Mouse (Mus musculus): ENCODE measurements at regions not wholly inside any gene's neighbourhood (a gene's known extent, or its start where the extent isn't known, plus 50 kb on each side); places are given as distances from the start of the nearest gene placed in this dataset.
"Not testable (repeated sequence)": the region's sequence is repeated elsewhere in the genome, so short reads cannot be mapped to it uniquely, and the experiment has no call there.

- 46% methylated on average over 4 of the region's 4 CpGs for WGBS
- Histone ChIP-seq H3K4me1 (ENCODE audit: control insufficient read depth, insufficient read depth, low read length) (no peaks in the 10 kb centered on the region), H3K4me3 (replicated peaks; ENCODE audit: control insufficient read depth, low read depth, low read length) (no peak overlapping the region), H3K27ac (ENCODE audit: control insufficient read depth, insufficient read depth, low read depth, low read length, poor library complexity) (no peak overlapping the region)
- TF ChIP-seq POLR2A (IDR thresholded peaks at IDR 0.05; ENCODE audit: borderline replicate concordance, control insufficient read depth, low read depth, low read length) (no peak), CTCF (IDR thresholded peaks at IDR 0.05; ENCODE audit: control insufficient read depth, insufficient read depth, low read length) (no peak)
Observed at GRCm38 (mm10) chr9:88259627-88260026, 67.4 kb upstream of the Nt5e start.

GRCm38 (mm10) chr9:88260072-88260635 is 66.8 kb upstream of the Nt5e start:
- H3K4me1 ChIP-seq (ENCODE audit: control insufficient read depth, insufficient read depth, low read length): no peaks in the 10 kb centered on the region
- H3K4me3 ChIP-seq (replicated peaks; ENCODE audit: control insufficient read depth, low read depth, low read length): no peak overlapping the region
- no peak overlapping the region for H3K27ac ChIP-seq (ENCODE audit: control insufficient read depth, insufficient read depth, low read depth, low read length, poor library complexity)
- TF ChIP-seq POLR2A (IDR thresholded peaks at IDR 0.05; ENCODE audit: borderline replicate concordance, control insufficient read depth, low read depth, low read length): no peak
- TF ChIP-seq CTCF (IDR thresholded peaks at IDR 0.05; ENCODE audit: control insufficient read depth, insufficient read depth, low read length): no peak
- WGBS: 72% methylated on average over 2 of the region's 2 CpGs

- no peaks in the 10 kb centered on the region for H3K4me1 ChIP-seq (ENCODE audit: control insufficient read depth, insufficient read depth, low read length)
- no peak for TF ChIP-seq POLR2A (IDR thresholded peaks at IDR 0.05; ENCODE audit: borderline replicate concordance, control insufficient read depth, low read depth, low read length)
- TF ChIP-seq CTCF (IDR thresholded peaks at IDR 0.05; ENCODE audit: control insufficient read depth, insufficient read depth, low read length): no peak
- H3K27ac ChIP-seq (ENCODE audit: control insufficient read depth, insufficient read depth, low read depth, low read length, poor library complexity): no peak overlapping the region
- 73% methylated on average over 3 of the region's 3 CpGs for WGBS
- H3K4me3 ChIP-seq (replicated peaks; ENCODE audit: control insufficient read depth, low read depth, low read length): no peak overlapping the region
Observed at GRCm38 (mm10) chr9:88262461-88262860, 64.5 kb upstream of the Nt5e start.

GRCm38 (mm10) chr9:88266346-88266745 is 60.7 kb upstream of the Nt5e start:
- H3K4me3 ChIP-seq (replicated peaks; ENCODE audit: control insufficient read depth, low read depth, low read length); H3K4me1 ChIP-seq (ENCODE audit: control insufficient read depth, insufficient read depth, low read length); H3K27ac ChIP-seq (ENCODE audit: control insufficient read depth, insufficient read depth, low read depth, low read length, poor library complexity): not testable (repeated sequence)
- 69% methylated on average over 1 of the region's 1 CpGs for WGBS

GRCm38 (mm10) chr9:88268811-88269210 is 58.2 kb upstream of the Nt5e start:
- H3K4me3 ChIP-seq (replicated peaks; ENCODE audit: control insufficient read depth, low read depth, low read length): no peak overlapping the region

GRCm38 (mm10) chr9:88269216-88269615 is 57.8 kb upstream of the Nt5e start:
- Histone ChIP-seq H3K4me3 (replicated peaks; ENCODE audit: control insufficient read depth, low read depth, low read length) (no peak overlapping the region), H3K27ac (ENCODE audit: control insufficient read depth, insufficient read depth, low read depth, low read length, poor library complexity) (no peak overlapping the region), H3K4me1 (ENCODE audit: control insufficient read depth, insufficient read depth, low read length) (peaks cover 2% of the 10 kb centered on the region; the same call in 1 of the 2 replicates)
- no peak for TF ChIP-seq CTCF (IDR thresholded peaks at IDR 0.05; ENCODE audit: control insufficient read depth, insufficient read depth, low read length)
- no peak for TF ChIP-seq POLR2A (IDR thresholded peaks at IDR 0.05; ENCODE audit: borderline replicate concordance, control insufficient read depth, low read depth, low read length)
- 86% methylated on average over 5 of the region's 5 CpGs for WGBS

More at GRCm38 (mm10) chr9:88268811-88269210, 58.2 kb upstream of the Nt5e start:
- Histone ChIP-seq H3K27ac (ENCODE audit: control insufficient read depth, insufficient read depth, low read depth, low read length, poor library complexity) (no peak overlapping the region), H3K4me1 (ENCODE audit: control insufficient read depth, insufficient read depth, low read length) (no peaks in the 10 kb centered on the region; the same call in 1 of the 2 replicates)
- no peak for TF ChIP-seq POLR2A (IDR thresholded peaks at IDR 0.05; ENCODE audit: borderline replicate concordance, control insufficient read depth, low read depth, low read length)
- TF ChIP-seq CTCF (IDR thresholded peaks at IDR 0.05; ENCODE audit: control insufficient read depth, insufficient read depth, low read length): no peak
- WGBS: 72% methylated on average over 2 of the region's 2 CpGs

GRCm38 (mm10) chr9:88270836-88271235 is 56.2 kb upstream of the Nt5e start:
- Histone ChIP-seq H3K27ac (ENCODE audit: control insufficient read depth, insufficient read depth, low read depth, low read length, poor library complexity) (no peak overlapping the region), H3K4me1 (ENCODE audit: control insufficient read depth, insufficient read depth, low read length) (peaks cover 2% of the 10 kb centered on the region; the same call in 1 of the 2 replicates)

GRCm38 (mm10) chr9:88273304-88273703 is 53.7 kb upstream of the Nt5e start:
- Histone ChIP-seq H3K4me1 (ENCODE audit: control insufficient read depth, insufficient read depth, low read length) (peaks cover 2% of the 10 kb centered on the region; the same call in 1 of the 2 replicates), H3K27ac (ENCODE audit: control insufficient read depth, insufficient read depth, low read depth, low read length, poor library complexity) (peak overlapping the region; percentile 44; the same call in 1 of the 2 replicates), H3K4me3 (replicated peaks; ENCODE audit: control insufficient read depth, low read depth, low read length) (no peak overlapping the region)
- under 1% methylated on average over 4 of the region's 4 CpGs for WGBS
- no peak for TF ChIP-seq CTCF (IDR thresholded peaks at IDR 0.05; ENCODE audit: control insufficient read depth, insufficient read depth, low read length)
- no peak for TF ChIP-seq POLR2A (IDR thresholded peaks at IDR 0.05; ENCODE audit: borderline replicate concordance, control insufficient read depth, low read depth, low read length)

More at GRCm38 (mm10) chr9:88270836-88271235, 56.2 kb upstream of the Nt5e start:
- WGBS: 92% methylated on average over 1 of the region's 1 CpGs
- H3K4me3 ChIP-seq (replicated peaks; ENCODE audit: control insufficient read depth, low read depth, low read length): no peak overlapping the region
- TF ChIP-seq CTCF (IDR thresholded peaks at IDR 0.05; ENCODE audit: control insufficient read depth, insufficient read depth, low read length) (no peak), POLR2A (IDR thresholded peaks at IDR 0.05; ENCODE audit: borderline replicate concordance, control insufficient read depth, low read depth, low read length) (no peak)

- H3K27ac ChIP-seq (ENCODE audit: control insufficient read depth, insufficient read depth, low read depth, low read length, poor library complexity): no peak overlapping the region
- H3K4me1 ChIP-seq (ENCODE audit: control insufficient read depth, insufficient read depth, low read length): peaks cover 2% of the 10 kb centered on the region; the same call in 1 of the 2 replicates
- no peak for TF ChIP-seq CTCF (IDR thresholded peaks at IDR 0.05; ENCODE audit: control insufficient read depth, insufficient read depth, low read length)
- no peak for TF ChIP-seq POLR2A (IDR thresholded peaks at IDR 0.05; ENCODE audit: borderline replicate concordance, control insufficient read depth, low read depth, low read length)
- H3K4me3 ChIP-seq (replicated peaks; ENCODE audit: control insufficient read depth, low read depth, low read length): no peak overlapping the region
Observed at GRCm38 (mm10) chr9:88274040-88274439, 53.0 kb upstream of the Nt5e start.
